Mouse (Mus musculus) CH12.LX (cell line): ENCODE data around the gene Fkbp10. TPM values are rescaled to one million over a fixed set of nuclear protein-coding genes. Genes with fewer than 3 reads are reported as not detected.

Experiments used
- DNase-seq: peaks from one replicate; pipeline ENCODE4 v3.0.0-alpha.2; 2013; ENCODE audit errors: extremely low read depth
- H3K27ac ChIP-seq: 2 replicates; pipeline ENCODE4 v1.5.1; 2012; ENCODE audit warnings: low read depth, mild to moderate bottlenecking, control low read depth, moderate library complexity; ENCODE audit not compliant: insufficient read depth
- H3K27me3 ChIP-seq: replicated peaks from 2 replicates; pipeline ENCODE3; 2012; ENCODE audit warnings: inconsistent platforms
- H3K36me3 ChIP-seq, 2 experiments: replicated peaks in 1 of 2; 2 replicates each; pipeline versions ENCODE3 to v1.6.1; 2012; ENCODE audit warnings: inconsistent platforms in 1 of 2, low read length in 1 of 2, mild to moderate bottlenecking in 1 of 2, mixed read lengths in 1 of 2, moderate library complexity in 1 of 2; ENCODE audit not compliant: control insufficient read depth in 1 of 2, insufficient read depth in 1 of 2
- H3K4me1 ChIP-seq, 2 experiments: 2 replicates each; pipeline ENCODE4 v1.6.1; 2012; ENCODE audit warnings: inconsistent platforms in 1 of 2, moderate library complexity in 1 of 2; ENCODE audit not compliant: insufficient read depth in 2 of 2, control insufficient read depth in 1 of 2
- H3K4me2 ChIP-seq: 2 replicates; pipeline ENCODE4 v1.6.1; 2012; ENCODE audit warnings: low read depth, mild to moderate bottlenecking, control low read depth; ENCODE audit not compliant: poor library complexity, insufficient read depth, severe bottlenecking
- H3K4me3 ChIP-seq, 3 experiments: fragments of 150-350 bp in 1 of 3; sonication (generic) in 1 of 3; replicated peaks in 1 of 3; 2 replicates each; pipeline versions ENCODE3 to v1.5.1; 2011 to 2012; ENCODE audit warnings: low read depth in 2 of 3, low read length in 2 of 3, mild to moderate bottlenecking in 2 of 3, moderate library complexity in 2 of 3, control low read depth in 1 of 3, improper control_type of control experiment in 1 of 3, inconsistent platforms in 1 of 3, mixed read lengths in 1 of 3; ENCODE audit not compliant: poor library complexity in 1 of 3
- H3K79me2 ChIP-seq: replicated peaks from 2 replicates; pipeline ENCODE4 v1.6.1; 2012; ENCODE audit warnings: mild to moderate bottlenecking, moderate library complexity; ENCODE audit not compliant: control insufficient read depth, poor library complexity, insufficient read depth, severe bottlenecking; ENCODE audit errors: extremely low read depth
- H3K9ac ChIP-seq: 2 replicates; pipeline ENCODE4 v1.6.1; 2012; ENCODE audit warnings: low read depth, mild to moderate bottlenecking, control low read depth, moderate library complexity; ENCODE audit not compliant: insufficient read depth
- H3K9me3 ChIP-seq: replicated peaks from 2 replicates; pipeline ENCODE3; 2012; ENCODE audit warnings: low read length, inconsistent platforms, mixed read lengths
- BHLHE40 ChIP-seq: IDR thresholded peaks from 2 replicates; pipeline ENCODE4 v1.6.1; 2011; ENCODE audit warnings: mild to moderate bottlenecking, low read depth, low read length, improper control_type of control experiment
- CHD2 ChIP-seq: IDR thresholded peaks from 2 replicates; pipeline ENCODE4 v1.6.1; 2011; ENCODE audit warnings: low read length, improper control_type of control experiment
- CTCF ChIP-seq, 2 experiments: IDR thresholded peaks in 1 of 2; conservative IDR thresholded peaks in 1 of 2; 2 replicates each; pipeline ENCODE4 v1.5.1; 2011 to 2012; ENCODE audit warnings: low read depth in 2 of 2, low read length in 2 of 2, improper control_type of control experiment in 1 of 2, inconsistent platforms in 1 of 2, mild to moderate bottlenecking in 1 of 2, moderate library complexity in 1 of 2
- ELF1 ChIP-seq: IDR thresholded peaks from 2 replicates; pipeline ENCODE4 v1.6.1; 2014; ENCODE audit warnings: low read depth, mild to moderate bottlenecking, inconsistent platforms, low read length, improper control_type of control experiment
- MAZ ChIP-seq: IDR thresholded peaks from 2 replicates; pipeline ENCODE4 v1.6.1; 2012; ENCODE audit warnings: low read depth, mild to moderate bottlenecking, inconsistent platforms, low read length, improper control_type of control experiment, moderate library complexity
- MXI1 ChIP-seq: IDR thresholded peaks from 2 replicates; pipeline ENCODE4 v1.6.1; 2011; ENCODE audit warnings: mild to moderate bottlenecking, low read depth, low read length, improper control_type of control experiment
- RAD21 ChIP-seq: IDR thresholded peaks from 2 replicates; pipeline ENCODE4 v1.6.1; 2011; ENCODE audit warnings: low read depth, mild to moderate bottlenecking, low read length, improper control_type of control experiment, moderate library complexity
- SIN3A ChIP-seq: IDR thresholded peaks from 2 replicates; pipeline ENCODE4 v1.6.1; 2012; ENCODE audit warnings: low read length, improper control_type of control experiment, inconsistent platforms
- TCF12 ChIP-seq: IDR thresholded peaks from 2 replicates; pipeline ENCODE4 v1.6.1; 2014; ENCODE audit warnings: low read depth, mild to moderate bottlenecking, inconsistent platforms, low read length, improper control_type of control experiment
- USF1 ChIP-seq: IDR thresholded peaks from 2 replicates; pipeline ENCODE4 v1.6.1; 2014; ENCODE audit warnings: low read depth, mild to moderate bottlenecking, inconsistent platforms, low read length, improper control_type of control experiment
- ZKSCAN1 ChIP-seq: IDR thresholded peaks from 2 replicates; pipeline ENCODE4 v1.6.1; 2012; ENCODE audit warnings: low read depth, inconsistent platforms, low read length, improper control_type of control experiment, borderline replicate concordance
- dilution Hi-C: fragments of 300-500 bp; cut with MboI; formaldehyde crosslinking; loops from 2 replicates; pipeline ENCODE4 v1.14.3; 2020; ENCODE audit warnings: low sequenced_read_pairs; ENCODE audit not compliant: extremely low pct_unique_long_range_greater_than_20kb, extremely low pct_ligation_motif_present
- in situ Hi-C: fragments of 300-500 bp; cut with MboI; formaldehyde crosslinking; loops from 3 replicates; pipeline ENCODE4 v1.14.3; 2019; ENCODE audit warnings: low sequenced_read_pairs, low pct_ligation_motif_present, low pct_unique_long_range_greater_than_20kb, mixed read lengths
- polyA plus RNA-seq: library from polyadenylated mRNA; unstranded; fragments of >175 nt; gene quantifications from 2 replicates; pipeline ENCODE4 v1.2.1, GENCODE M21; 2012; ENCODE audit warnings: low read depth; ENCODE audit not compliant: insufficient read length
- total RNA-seq, 2 experiments: library from RNA; depleted of rRNA; stranded (reverse); fragments of 300-350 nt in 1 of 2; fragments of >200 nt in 1 of 2; gene quantifications; 2 replicates each; pipeline ENCODE4 v1.2.3; 2012 to 2014

Gene Fkbp10
- total and polyA plus RNA-seq, 3 experiments = 0.31 to 0.46 (median 0.34) TPM

GRCm38 (mm10) chr11:100411736-100412135, 3.8 kb upstream of the Fkbp10 start:
- no peak for DNase-seq
- Histone ChIP-seq H3K36me3 (no peaks in the 10 kb centered on the region), H3K4me1 (peaks cover 0 to 6% of the 10 kb centered on the region in 2 experiments; a peak in 1 of 4 replicates), H3K4me2 (no peak overlapping the region), H3K27ac (no peak overlapping the region), H3K9me3 (no peaks in the 10 kb centered on the region), H3K4me3 (no peak overlapping the region), H3K9ac (no peak overlapping the region), H3K79me2 (no peaks in the 10 kb centered on the region), H3K27me3 (peaks cover 50% of the 10 kb centered on the region)
- dilution Hi-C loops (no loop called here), in situ Hi-C loops (no loop called here)
- no peak for TF ChIP-seq RAD21

DNA sequence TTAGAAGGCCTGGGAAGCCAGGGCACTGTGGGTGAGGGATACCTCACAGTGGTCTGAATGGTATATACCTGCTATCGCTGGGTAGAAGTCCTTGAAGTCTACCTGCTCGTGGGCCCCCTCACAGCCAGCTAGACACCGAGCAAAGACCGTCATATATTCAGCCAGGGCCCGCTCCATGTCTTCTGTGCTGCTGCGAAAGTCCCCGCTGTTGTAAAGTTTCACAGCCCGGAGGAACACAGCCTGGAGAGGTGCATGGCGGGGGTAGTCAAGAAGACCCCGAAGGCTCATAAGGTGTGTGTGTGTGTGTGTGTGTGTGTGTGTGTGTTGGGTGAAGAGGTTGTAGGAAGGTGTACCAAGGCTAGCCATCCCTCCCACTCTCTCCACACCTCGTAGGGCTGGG, 2.0 kb upstream of the Fkbp10 start:
- no peaks in the 10 kb centered on the region for H3K79me2 ChIP-seq
- no peak overlapping the region for H3K4me3 ChIP-seq
- no peak overlapping the region for H3K9ac ChIP-seq
- H3K4me1 ChIP-seq = no peaks in the 10 kb centered on the region
- no peak overlapping the region for H3K27ac ChIP-seq
- H3K4me2 ChIP-seq = no peak overlapping the region
- dilution Hi-C loops = no loop called here
- no peak for TF ChIP-seq CTCF (conservative IDR thresholded peaks at IDR 0.05 in 1 of 2, IDR thresholded peaks at IDR 0.05 in 1 of 2; ENCODE audit: low read depth in 2 of 2, low read length in 2 of 2)
- TF ChIP-seq MXI1 = no peak
- no peak for TF ChIP-seq USF1
- no peak for TF ChIP-seq ZKSCAN1
- TF ChIP-seq SIN3A = no peak
- no peak for TF ChIP-seq MAZ
- TF ChIP-seq TCF12 = no peak
- H3K27me3 ChIP-seq = peaks cover 46% of the 10 kb centered on the region
- H3K9me3 ChIP-seq = no peaks in the 10 kb centered on the region
- H3K36me3 ChIP-seq = no peaks in the 10 kb centered on the region
- in situ Hi-C loops = no loop called here
- no peak for DNase-seq

GRCm38 (mm10) chr11:100414021-100414913, 1.2 kb upstream of the Fkbp10 start, which contains the start of gene P3h4:
Gene P3h4, minus strand, starts transcription at chr11:100414836.
- H3K4me1 ChIP-seq = no peaks in the 10 kb centered on the region
- H3K4me2 ChIP-seq = no peak within 1 kb of the TSS
- dilution Hi-C loops = no loop called here
- H3K9ac ChIP-seq = no peak within 1 kb of the TSS
- no peak within 1 kb of the TSS for H3K4me3 ChIP-seq
- H3K9me3 ChIP-seq = no peaks in the 10 kb centered on the region
- no peak within 1 kb of the TSS for H3K27ac ChIP-seq
- no peaks in the 10 kb centered on the region for H3K79me2 ChIP-seq
- H3K36me3 ChIP-seq = no peaks in the 10 kb centered on the region
- in situ Hi-C loops = no loop called here
- peaks cover 44% of the 10 kb centered on the region for H3K27me3 ChIP-seq
- TF ChIP-seq CHD2 (no peak), ELF1 (no peak), BHLHE40 (no peak)
- DNase-seq = no peak
